Mouse (Mus musculus) B cell, adult (primary cell): ENCODE data around the gene A530084C06Rik. TPM values are rescaled to one million over a fixed set of nuclear protein-coding genes. Genes with fewer than 3 reads are reported as not detected.

ENCODE experiments used
- total RNA-seq: library from RNA; stranded (reverse); gene quantifications from 4 replicates; pipeline ENCODE4 v1.2.4, GENCODE M21; 2023; ENCODE audit not compliant: inconsistent age

A530084C06Rik gene
- not detected in 4 replicates for total RNA-seq

GRCm38 (mm10) chr13:31558521-31559418 is at the start of gene A530084C06Rik:
A530084C06Rik (minus strand) TSS chr13:31559333.

GRCm38 (mm10) chr13:31555834-31556233 is 3.3 kb downstream of the A530084C06Rik start, which contains the start of gene Foxq1:
Foxq1 (plus strand) TSS chr13:31556134.

Other genes starting within 250 kb of the A530084C06Rik start
- not detected in 4 replicates for gene Foxq1, start 3.2 kb downstream of the A530084C06Rik start, total RNA-seq
- gene Foxf2, start 66.5 kb upstream of the A530084C06Rik start, total RNA-seq, result not detected in 4 replicates
- not detected in 4 replicates for gene Foxc1, start 247.3 kb upstream of the A530084C06Rik start, total RNA-seq